Mouse (Mus musculus) T-helper 17 cell (primary cell): ENCODE results near the gene Myo1a.

Experiments used
- in situ Hi-C, 2 experiments: fragments of 300-600 bp; cut with MboI, MseI; formaldehyde crosslinking; loops; 1 replicate in 1 of 2; 2 replicates in 1 of 2; pipeline ENCODE4 v1.15.1; 2025; ENCODE audit warnings: high pct_unique_total_duplicates in 2 of 2

The Myo1a gene

GRCm38 (mm10) chr10:127721671-127722418 is 16.9 kb downstream of the Myo1a start:
- in situ Hi-C loops, result no loop called here

GRCm38 (mm10) chr10:127724178-127724577 is 19.2 kb downstream of the Myo1a start, which contains the start of gene Tac2:
TSS of gene Tac2 (plus strand) at chr10:127724478.
- in situ Hi-C loops, result no loop called here

- in situ Hi-C loops, result no loop called here
Measured at GRCm38 (mm10) chr10:127725136-127725535, 20.2 kb downstream of the Myo1a start.

GRCm38 (mm10) chr10:127728437-127728836 is 23.5 kb downstream of the Myo1a start:
- in situ Hi-C loops, result no loop called here

- in situ Hi-C loops, result no loop called here
Measured at GRCm38 (mm10) chr10:127730285-127730932, 25.4 kb downstream of the Myo1a start.

- in situ Hi-C loops, result no loop called here
Measured at GRCm38 (mm10) chr10:127730933-127731310, 26.0 kb downstream of the Myo1a start.

- in situ Hi-C loops, result no loop called here
Measured at GRCm38 (mm10) chr10:127731397-127731796, 26.4 kb downstream of the Myo1a start.

- in situ Hi-C loops, result no loop called here
Measured at GRCm38 (mm10) chr10:127734434-127734833, 29.5 kb downstream of the Myo1a start.

GRCm38 (mm10) chr10:127736266-127736665 is 31.3 kb downstream of the Myo1a start:
- in situ Hi-C loops, result no loop called here

- in situ Hi-C loops, result no loop called here
Measured at GRCm38 (mm10) chr10:127736916-127737315, 31.9 kb downstream of the Myo1a start.

- in situ Hi-C loops, result no loop called here
Measured at GRCm38 (mm10) chr10:127737552-127737951, 32.6 kb downstream of the Myo1a start.

- in situ Hi-C loops, result no loop called here
Measured at GRCm38 (mm10) chr10:127738151-127738882, 33.3 kb downstream of the Myo1a start.

- in situ Hi-C loops, result no loop called here
Measured at GRCm38 (mm10) chr10:127739083-127739660, 34.2 kb downstream of the Myo1a start, which contains the start of gene Zbtb39. TSS of gene Zbtb39 (plus strand) at chr10:127739538.

GRCm38 (mm10) chr10:127739661-127740161 is 34.7 kb downstream of the Myo1a start:
- in situ Hi-C loops, result loop anchor here in 1 of 2 experiments (5.0 kb wide), 2 partner anchors 62 to 97 kb away; partner anchors contain the start of gene Stat6

- in situ Hi-C loops, result loop anchor here in 1 of 2 experiments (5.0 kb wide), 2 partner anchors 67 to 102 kb away; partner anchors contain the start of gene Stat6
Measured at GRCm38 (mm10) chr10:127744661-127745060, 39.7 kb downstream of the Myo1a start.

- in situ Hi-C loops, result no loop called here
Measured at GRCm38 (mm10) chr10:127745886-127746285, 40.9 kb downstream of the Myo1a start.

GRCm38 (mm10) chr10:127747254-127747653 is 42.3 kb downstream of the Myo1a start:
- in situ Hi-C loops, result no loop called here

- in situ Hi-C loops, result no loop called here
Measured at GRCm38 (mm10) chr10:127748847-127749612, 44.1 kb downstream of the Myo1a start.

- in situ Hi-C loops, result loop anchor here in 1 of 2 experiments (10.0 kb wide), 1 partner anchor 815 kb away; no protein-coding TSS in a partner anchor
Measured at GRCm38 (mm10) chr10:127750136-127750777, 45.3 kb downstream of the Myo1a start.

- in situ Hi-C loops, result loop anchor here in 1 of 2 experiments (10.0 kb wide), 1 partner anchor 817 kb away; no protein-coding TSS in a partner anchor
Measured at GRCm38 (mm10) chr10:127751548-127751947, 46.6 kb downstream of the Myo1a start, which contains the start of gene Gpr182. TSS of gene Gpr182 (minus strand) at chr10:127751732.
